Mouse (Mus musculus) liver, embryonic 14.5 days (tissue): ENCODE measurements at regions not wholly inside any gene's neighbourhood (a gene's known extent, or its start where the extent isn't known, plus 50 kb on each side); places are given as distances from the start of the nearest gene placed in this dataset.

ENCODE experiments used
- ATAC-seq: fragments of 200-750 bp; cut with Nextera tagmentation; 2 replicates; pipeline ENCODE4 v1.8.0; 2017; ENCODE audit warnings: moderate number of reproducible peaks, mild to moderate bottlenecking, moderate library complexity; ENCODE audit not compliant: insufficient read depth
- DNase-seq, 3 experiments: peaks; one replicate each; pipeline ENCODE4 v3.0.0-alpha.2; 2012 to 2013; ENCODE audit warnings: low read depth in 3 of 3, low spot score in 3 of 3
- H3K27ac ChIP-seq: fragments of 300-500 bp; sonication (generic); 2 replicates; pipeline ENCODE4 v1.5.1; 2014; ENCODE audit warnings: moderate library complexity, mild to moderate bottlenecking, control low read depth, inconsistent platforms
- H3K27me3 ChIP-seq: fragments of 300-500 bp; sonication (generic); 2 replicates; pipeline ENCODE4 v1.6.1; 2014; ENCODE audit warnings: mild to moderate bottlenecking, low read length, moderate library complexity; ENCODE audit not compliant: control insufficient read depth, insufficient read depth
- H3K36me3 ChIP-seq: fragments of 300-500 bp; sonication (generic); replicated peaks from 2 replicates; pipeline ENCODE4 v1.6.1; 2014; ENCODE audit warnings: low read depth; ENCODE audit not compliant: control insufficient read depth, insufficient read depth
- H3K4me1 ChIP-seq, 2 experiments: fragments of 200-500 bp in 1 of 2; fragments of 300-500 bp in 1 of 2; sonication (generic) in 1 of 2; replicated peaks; 2 replicates each; pipeline ENCODE4 v1.6.1; 2012 to 2014; ENCODE audit warnings: antibody characterized with exemption in 1 of 2, inconsistent platforms in 1 of 2, low read length in 1 of 2; ENCODE audit not compliant: control insufficient read depth in 2 of 2, insufficient read depth in 2 of 2
- H3K4me2 ChIP-seq: fragments of 300-500 bp; sonication (generic); 2 replicates; pipeline ENCODE4 v1.6.1; 2014; ENCODE audit warnings: low read depth, mild to moderate bottlenecking, control low read depth, moderate library complexity
- H3K4me3 ChIP-seq, 2 experiments: fragments of 200-500 bp in 1 of 2; fragments of 300-500 bp in 1 of 2; sonication (generic) in 1 of 2; 2 replicates each; pipeline ENCODE4 v1.5.1; 2012 to 2014; ENCODE audit warnings: low read depth in 2 of 2, low read length in 2 of 2, mild to moderate bottlenecking in 2 of 2, control low read depth in 1 of 2, inconsistent platforms in 1 of 2, moderate library complexity in 1 of 2; ENCODE audit not compliant: insufficient read depth in 1 of 2
- H3K9ac ChIP-seq: fragments of 300-500 bp; sonication (generic); replicated peaks from 2 replicates; pipeline ENCODE4 v1.6.1; 2014; ENCODE audit warnings: mild to moderate bottlenecking, control low read depth, moderate library complexity
- H3K9me3 ChIP-seq: fragments of 300-500 bp; sonication (generic); 2 replicates; pipeline ENCODE4 v1.6.1; 2016; ENCODE audit warnings: low read length, mixed read lengths; ENCODE audit not compliant: control insufficient read depth
- CTCF ChIP-seq: IDR thresholded peaks from 2 replicates; pipeline ENCODE4 v1.5.1; 2016; ENCODE audit warnings: antibody characterized with exemption, low read depth, control low read depth
- EP300 ChIP-seq: IDR thresholded peaks from 2 replicates; pipeline ENCODE4 v1.6.1; 2016; ENCODE audit warnings: antibody characterized with exemption, low read depth
- WGBS: fragments of 180-500 bp; shearing (Covaris S2); extraction: QIAGEN DNeasy Blood & Tissue Kit; methylation state at CpG from one replicate; pipeline ENCODE4 v1.1.7; 2014; ENCODE audit not compliant: insufficient replicate concordance; 5-methylcytosine and 5-hydroxymethylcytosine counted together

DNA sequence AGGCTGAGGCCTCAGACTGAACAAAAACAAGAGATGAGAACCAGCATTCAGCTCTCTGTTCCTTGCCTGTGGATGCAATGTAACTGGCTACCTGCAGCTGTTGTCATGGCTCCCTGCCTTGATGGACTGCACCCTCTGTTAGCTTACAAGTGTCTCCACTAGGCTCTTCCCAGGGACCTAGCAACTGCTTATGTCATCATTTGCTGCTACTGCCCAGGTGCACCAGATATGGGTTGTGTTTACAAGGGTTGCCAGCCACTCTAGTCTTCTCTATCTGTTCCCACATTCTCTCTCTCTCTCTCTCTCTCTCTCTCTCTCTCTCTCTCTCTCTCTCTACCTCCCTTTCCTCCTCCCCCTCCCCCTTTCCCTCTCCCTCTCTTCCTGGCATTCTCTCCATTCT is 126.4 kb downstream of the Matn1 start:
- DNase-seq (no peak), ATAC-seq (no peak)
- H3K4me2 ChIP-seq = no peak overlapping the region
- no peaks in the 10 kb centered on the region for H3K36me3 ChIP-seq
- no peak overlapping the region for H3K27ac ChIP-seq
- no peak overlapping the region for H3K4me3 ChIP-seq
- no peaks in the 10 kb centered on the region for H3K27me3 ChIP-seq
- no peak overlapping the region for H3K9ac ChIP-seq
- no peaks in the 10 kb centered on the region for H3K9me3 ChIP-seq
- TF ChIP-seq EP300 = no peak
- no peak for TF ChIP-seq CTCF
- no peaks in the 10 kb centered on the region for H3K4me1 ChIP-seq

DNA sequence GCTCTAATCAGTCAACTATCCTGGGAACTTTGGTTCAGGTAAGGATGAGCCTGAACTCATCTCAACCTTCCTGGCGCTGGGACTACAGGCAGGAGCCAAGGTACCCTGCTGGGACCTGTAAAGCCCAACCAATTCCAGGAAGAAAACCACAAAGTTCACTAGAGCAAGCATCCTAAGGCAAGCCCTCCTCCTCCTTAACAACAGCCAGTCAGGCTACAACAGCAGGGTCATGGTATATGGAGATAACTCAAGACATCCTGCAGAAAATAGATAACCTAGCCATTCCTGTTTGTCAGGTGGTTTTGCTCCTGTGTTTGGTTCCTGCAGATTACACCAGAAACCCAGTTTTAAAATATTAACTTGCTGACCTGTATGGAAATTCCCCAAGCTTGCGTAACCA is 128.4 kb downstream of the Matn1 start:
- H3K9me3 ChIP-seq = no peaks in the 10 kb centered on the region
- no peaks in the 10 kb centered on the region for H3K36me3 ChIP-seq
- WGBS = 47% methylated on average over 2 of the region's 2 CpGs
- ATAC-seq = no peak
- no peaks in the 10 kb centered on the region for H3K4me1 ChIP-seq
- H3K27ac ChIP-seq = no peak overlapping the region
- TF ChIP-seq CTCF (no peak), EP300 (no peak)
- no peaks in the 10 kb centered on the region for H3K27me3 ChIP-seq
- no peak overlapping the region for H3K4me2 ChIP-seq
- no peak overlapping the region for H3K4me3 ChIP-seq
- no peak for DNase-seq
- no peak overlapping the region for H3K9ac ChIP-seq

DNA sequence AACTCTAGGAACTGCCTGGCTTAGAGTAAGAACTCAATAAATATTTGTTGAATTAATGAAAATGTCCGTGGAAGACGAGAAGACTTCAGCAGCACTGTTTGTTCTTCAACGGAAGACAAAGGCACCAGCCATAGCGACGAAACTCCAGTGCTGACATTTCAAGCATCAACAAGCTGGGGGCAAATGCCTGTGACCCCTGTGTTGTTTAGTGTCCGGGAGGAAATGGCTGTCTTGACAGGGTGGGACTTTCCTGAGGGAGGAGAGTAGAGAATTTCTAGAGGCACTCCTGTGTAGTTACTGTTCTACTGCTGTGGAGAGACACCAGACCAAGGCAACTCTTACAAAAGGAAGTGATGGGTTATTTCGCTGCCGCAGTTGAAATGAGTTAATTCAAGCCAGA is 129.2 kb downstream of the Matn1 start:
- H3K27ac ChIP-seq = no peak overlapping the region
- no peak overlapping the region for H3K9ac ChIP-seq
- H3K9me3 ChIP-seq = no peaks in the 10 kb centered on the region
- WGBS = 45% methylated on average over 8 of the region's 8 CpGs
- H3K36me3 ChIP-seq = no peaks in the 10 kb centered on the region
- no peak overlapping the region for H3K4me3 ChIP-seq
- ATAC-seq (no peak), DNase-seq (no peak)
- no peak for TF ChIP-seq CTCF
- TF ChIP-seq EP300 = no peak
- H3K4me1 ChIP-seq = no peaks in the 10 kb centered on the region
- H3K4me2 ChIP-seq = no peak overlapping the region
- H3K27me3 ChIP-seq = no peaks in the 10 kb centered on the region

DNA sequence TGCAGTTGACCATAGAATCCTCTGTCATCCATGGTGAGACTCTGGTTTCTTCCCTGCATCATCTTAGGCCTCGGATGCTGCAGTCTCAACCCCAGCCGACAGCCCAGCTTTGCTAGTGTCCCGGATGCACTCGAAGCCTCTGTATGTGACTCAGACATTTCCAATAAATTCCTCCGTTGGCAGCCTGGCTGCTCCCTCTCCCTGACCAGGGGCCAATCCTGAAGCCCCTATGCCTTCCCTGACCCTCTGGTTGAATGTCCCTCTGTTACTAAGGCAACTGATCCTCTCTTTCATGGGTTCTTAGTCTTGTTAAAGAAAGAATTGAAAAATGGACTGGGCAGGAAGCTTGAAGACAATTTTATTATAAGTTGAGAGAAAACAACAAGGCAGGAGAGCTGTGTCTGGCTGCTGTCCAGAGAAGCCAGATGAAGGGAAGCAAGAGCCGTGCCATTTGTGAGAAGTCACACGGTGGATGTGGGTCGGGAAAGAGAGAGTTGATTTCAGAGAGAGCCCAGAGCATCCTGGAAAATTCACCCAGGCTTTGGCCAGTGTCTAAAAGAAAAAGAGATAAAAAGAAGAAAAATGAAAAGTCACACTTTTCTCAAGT is 131.2 kb downstream of the Matn1 start:
- Histone ChIP-seq H3K36me3 (no peaks in the 10 kb centered on the region), H3K27ac (no peak overlapping the region), H3K9me3 (no peaks in the 10 kb centered on the region), H3K27me3 (no peaks in the 10 kb centered on the region), H3K4me3 (no peak overlapping the region), H3K4me1 (no peaks in the 10 kb centered on the region), H3K4me2 (no peak overlapping the region), H3K9ac (no peak overlapping the region)
- ATAC-seq (no peak), DNase-seq (no peak)
- TF ChIP-seq EP300 (no peak), CTCF (no peak)
- 67% methylated on average over 8 of the region's 8 CpGs for WGBS

DNA sequence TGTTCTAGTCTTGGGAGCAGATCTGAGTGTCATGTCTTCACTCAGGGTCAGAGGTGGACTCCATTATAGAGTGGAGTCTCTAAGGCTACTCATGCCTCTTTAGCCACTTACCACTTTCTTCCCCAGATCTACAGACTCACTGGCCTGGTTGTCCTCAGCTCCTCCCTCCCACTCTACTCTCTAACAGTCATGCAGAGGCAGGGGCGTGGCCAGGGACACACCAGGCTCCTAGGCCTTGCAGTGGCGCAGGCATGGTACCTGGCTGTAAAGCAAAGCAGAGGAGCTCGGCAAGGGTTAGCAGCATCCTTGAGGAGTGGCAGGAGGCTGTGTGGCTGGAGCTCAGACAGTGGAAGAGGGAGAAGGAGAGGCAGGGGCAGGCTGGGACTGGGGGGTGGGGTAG is 132.4 kb downstream of the Matn1 start:
- ATAC-seq = no peak
- no peak for DNase-seq
- H3K27me3 ChIP-seq = no peaks in the 10 kb centered on the region
- H3K36me3 ChIP-seq = no peaks in the 10 kb centered on the region
- no peak overlapping the region for H3K27ac ChIP-seq
- no peak overlapping the region for H3K4me3 ChIP-seq
- no peak overlapping the region for H3K4me2 ChIP-seq
- no peaks in the 10 kb centered on the region for H3K4me1 ChIP-seq
- no peak overlapping the region for H3K9ac ChIP-seq
- 45% methylated on average over 3 of the region's 3 CpGs for WGBS
- H3K9me3 ChIP-seq = no peaks in the 10 kb centered on the region
- TF ChIP-seq EP300 = no peak
- TF ChIP-seq CTCF = no peak

DNA sequence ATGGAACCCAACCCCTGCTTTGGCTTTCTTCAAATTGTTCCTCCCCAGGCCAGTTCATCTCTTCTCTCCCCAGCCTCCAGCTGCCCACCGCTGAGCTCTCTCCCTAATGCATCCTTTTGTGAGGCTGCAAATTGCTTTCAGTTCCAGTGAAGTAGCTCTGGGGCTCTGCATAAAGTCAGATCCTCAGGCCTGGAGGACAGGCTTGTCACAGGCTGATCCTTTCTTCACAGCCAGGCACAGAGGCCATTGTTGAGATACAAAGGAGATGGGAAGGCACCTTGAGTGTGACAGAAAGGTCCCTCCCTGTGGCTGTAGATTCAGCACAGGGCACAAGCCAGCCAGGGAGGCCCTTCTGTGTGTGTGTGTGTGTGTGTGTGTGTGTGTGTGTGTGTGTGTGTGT is 135.9 kb downstream of the Matn1 start:
- 29% methylated on average over 1 of the region's 1 CpGs for WGBS
- H3K9me3 ChIP-seq = no peaks in the 10 kb centered on the region
- no peak for TF ChIP-seq CTCF
- TF ChIP-seq EP300 = no peak
- H3K36me3 ChIP-seq = no peaks in the 10 kb centered on the region
- ATAC-seq = no peak
- no peak for DNase-seq
- no peaks in the 10 kb centered on the region for H3K4me1 ChIP-seq
- H3K27me3 ChIP-seq = no peaks in the 10 kb centered on the region
- H3K9ac ChIP-seq = no peak overlapping the region
- no peak overlapping the region for H3K4me3 ChIP-seq
- no peak overlapping the region for H3K4me2 ChIP-seq
- H3K27ac ChIP-seq = no peak overlapping the region
